Mouse (Mus musculus): ENCODE measurements at regions not wholly inside any gene's neighbourhood (a gene's known extent, or its start where the extent isn't known, plus 50 kb on each side); places are given as distances from the start of the nearest gene placed in this dataset.

DNA sequence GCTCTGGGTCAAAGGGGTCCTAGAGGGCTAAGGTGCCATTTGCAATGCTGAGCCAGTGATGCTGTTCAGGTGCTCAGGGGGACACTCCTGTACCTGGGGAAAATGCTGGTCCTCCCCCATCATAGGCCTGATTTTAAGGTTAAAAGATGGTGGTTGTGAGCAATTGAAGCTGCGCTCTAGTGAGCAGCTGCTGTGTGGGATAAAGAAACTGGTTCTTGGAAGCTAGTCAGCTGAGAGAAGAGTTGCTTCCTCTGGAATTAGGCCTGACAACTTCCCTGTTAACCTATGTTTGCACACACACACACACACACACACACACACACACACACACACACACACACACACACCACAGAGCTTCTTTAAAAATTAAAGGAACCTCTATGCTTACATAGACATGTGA, 428.9 kb upstream of the Gm11042 start:
- TF ChIP-seq POLR2A (IDR thresholded peaks at IDR 0.05; ENCODE audit: extremely low read depth, insufficient read depth, low read length) (no peak), CTCF (IDR thresholded peaks at IDR 0.05; ENCODE audit: extremely low read depth, insufficient read depth, low read length) (no peak)
